Mouse (Mus musculus) CH12.LX (cell line): ENCODE measurements at regions not wholly inside any gene's neighbourhood (a gene's known extent, or its start where the extent isn't known, plus 50 kb on each side); places are given as distances from the start of the nearest gene placed in this dataset.

Experiments
- DNase-seq: peaks from one replicate; pipeline ENCODE4 v3.0.0-alpha.2; 2013; ENCODE audit errors: extremely low read depth
- H3K27ac ChIP-seq: 2 replicates; pipeline ENCODE4 v1.5.1; 2012; ENCODE audit warnings: low read depth, mild to moderate bottlenecking, control low read depth, moderate library complexity; ENCODE audit not compliant: insufficient read depth
- H3K27me3 ChIP-seq: replicated peaks from 2 replicates; pipeline ENCODE3; 2012; ENCODE audit warnings: inconsistent platforms
- H3K36me3 ChIP-seq, 2 experiments: replicated peaks in 1 of 2; 2 replicates each; pipeline versions ENCODE3 to v1.6.1; 2012; ENCODE audit warnings: inconsistent platforms in 1 of 2, low read length in 1 of 2, mild to moderate bottlenecking in 1 of 2, mixed read lengths in 1 of 2, moderate library complexity in 1 of 2; ENCODE audit not compliant: control insufficient read depth in 1 of 2, insufficient read depth in 1 of 2
- H3K4me1 ChIP-seq, 2 experiments: 2 replicates each; pipeline ENCODE4 v1.6.1; 2012; ENCODE audit warnings: inconsistent platforms in 1 of 2, moderate library complexity in 1 of 2; ENCODE audit not compliant: insufficient read depth in 2 of 2, control insufficient read depth in 1 of 2
- H3K4me2 ChIP-seq: 2 replicates; pipeline ENCODE4 v1.6.1; 2012; ENCODE audit warnings: low read depth, mild to moderate bottlenecking, control low read depth; ENCODE audit not compliant: poor library complexity, insufficient read depth, severe bottlenecking
- H3K4me3 ChIP-seq, 3 experiments: fragments of 150-350 bp in 1 of 3; sonication (generic) in 1 of 3; replicated peaks in 1 of 3; 2 replicates each; pipeline versions ENCODE3 to v1.5.1; 2011 to 2012; ENCODE audit warnings: low read depth in 2 of 3, low read length in 2 of 3, mild to moderate bottlenecking in 2 of 3, moderate library complexity in 2 of 3, control low read depth in 1 of 3, improper control_type of control experiment in 1 of 3, inconsistent platforms in 1 of 3, mixed read lengths in 1 of 3; ENCODE audit not compliant: poor library complexity in 1 of 3
- H3K79me2 ChIP-seq: replicated peaks from 2 replicates; pipeline ENCODE4 v1.6.1; 2012; ENCODE audit warnings: mild to moderate bottlenecking, moderate library complexity; ENCODE audit not compliant: control insufficient read depth, poor library complexity, insufficient read depth, severe bottlenecking; ENCODE audit errors: extremely low read depth
- H3K9ac ChIP-seq: 2 replicates; pipeline ENCODE4 v1.6.1; 2012; ENCODE audit warnings: low read depth, mild to moderate bottlenecking, control low read depth, moderate library complexity; ENCODE audit not compliant: insufficient read depth
- H3K9me3 ChIP-seq: replicated peaks from 2 replicates; pipeline ENCODE3; 2012; ENCODE audit warnings: low read length, inconsistent platforms, mixed read lengths
- CTCF ChIP-seq, 2 experiments: IDR thresholded peaks in 1 of 2; conservative IDR thresholded peaks in 1 of 2; 2 replicates each; pipeline ENCODE4 v1.5.1; 2011 to 2012; ENCODE audit warnings: low read depth in 2 of 2, low read length in 2 of 2, improper control_type of control experiment in 1 of 2, inconsistent platforms in 1 of 2, mild to moderate bottlenecking in 1 of 2, moderate library complexity in 1 of 2
- ELF1 ChIP-seq: IDR thresholded peaks from 2 replicates; pipeline ENCODE4 v1.6.1; 2014; ENCODE audit warnings: low read depth, mild to moderate bottlenecking, inconsistent platforms, low read length, improper control_type of control experiment
- MAFK ChIP-seq: IDR thresholded peaks from 2 replicates; pipeline ENCODE4 v1.6.1; 2011; ENCODE audit warnings: low read length, improper control_type of control experiment; ENCODE audit not compliant: insufficient replicate concordance
- NELFE ChIP-seq: IDR thresholded peaks from 2 replicates; pipeline ENCODE4 v1.6.1; 2011; ENCODE audit warnings: low read depth, low read length, improper control_type of control experiment
- RAD21 ChIP-seq: IDR thresholded peaks from 2 replicates; pipeline ENCODE4 v1.6.1; 2011; ENCODE audit warnings: low read depth, mild to moderate bottlenecking, low read length, improper control_type of control experiment, moderate library complexity
- RCOR1 ChIP-seq: conservative IDR thresholded peaks from 2 replicates; pipeline ENCODE4 v1.6.1; 2012; ENCODE audit warnings: low read depth, mild to moderate bottlenecking, inconsistent platforms, low read length, improper control_type of control experiment
- SIN3A ChIP-seq: IDR thresholded peaks from 2 replicates; pipeline ENCODE4 v1.6.1; 2012; ENCODE audit warnings: low read length, improper control_type of control experiment, inconsistent platforms
- SMC3 ChIP-seq: IDR thresholded peaks from 2 replicates; pipeline ENCODE4 v1.6.1; 2011; ENCODE audit warnings: low read depth, low read length, improper control_type of control experiment
- TCF12 ChIP-seq: IDR thresholded peaks from 2 replicates; pipeline ENCODE4 v1.6.1; 2014; ENCODE audit warnings: low read depth, mild to moderate bottlenecking, inconsistent platforms, low read length, improper control_type of control experiment
- USF1 ChIP-seq: IDR thresholded peaks from 2 replicates; pipeline ENCODE4 v1.6.1; 2014; ENCODE audit warnings: low read depth, mild to moderate bottlenecking, inconsistent platforms, low read length, improper control_type of control experiment
- USF2 ChIP-seq: conservative IDR thresholded peaks from 2 replicates; pipeline ENCODE4 v1.6.1; 2011; ENCODE audit warnings: low read depth, low read length, improper control_type of control experiment
- ZC3H11A ChIP-seq: IDR thresholded peaks from 2 replicates; pipeline ENCODE4 v1.6.1; 2012; ENCODE audit warnings: low read depth, mild to moderate bottlenecking, inconsistent platforms, low read length, improper control_type of control experiment
- ZNF384 ChIP-seq: IDR thresholded peaks from 2 replicates; pipeline ENCODE4 v1.6.1; 2012; ENCODE audit warnings: low read depth, low read length, improper control_type of control experiment, inconsistent platforms
- dilution Hi-C: fragments of 300-500 bp; cut with MboI; formaldehyde crosslinking; loops from 2 replicates; pipeline ENCODE4 v1.14.3; 2020; ENCODE audit warnings: low sequenced_read_pairs; ENCODE audit not compliant: extremely low pct_unique_long_range_greater_than_20kb, extremely low pct_ligation_motif_present
- in situ Hi-C: fragments of 300-500 bp; cut with MboI; formaldehyde crosslinking; loops from 3 replicates; pipeline ENCODE4 v1.14.3; 2019; ENCODE audit warnings: low sequenced_read_pairs, low pct_ligation_motif_present, low pct_unique_long_range_greater_than_20kb, mixed read lengths

DNA sequence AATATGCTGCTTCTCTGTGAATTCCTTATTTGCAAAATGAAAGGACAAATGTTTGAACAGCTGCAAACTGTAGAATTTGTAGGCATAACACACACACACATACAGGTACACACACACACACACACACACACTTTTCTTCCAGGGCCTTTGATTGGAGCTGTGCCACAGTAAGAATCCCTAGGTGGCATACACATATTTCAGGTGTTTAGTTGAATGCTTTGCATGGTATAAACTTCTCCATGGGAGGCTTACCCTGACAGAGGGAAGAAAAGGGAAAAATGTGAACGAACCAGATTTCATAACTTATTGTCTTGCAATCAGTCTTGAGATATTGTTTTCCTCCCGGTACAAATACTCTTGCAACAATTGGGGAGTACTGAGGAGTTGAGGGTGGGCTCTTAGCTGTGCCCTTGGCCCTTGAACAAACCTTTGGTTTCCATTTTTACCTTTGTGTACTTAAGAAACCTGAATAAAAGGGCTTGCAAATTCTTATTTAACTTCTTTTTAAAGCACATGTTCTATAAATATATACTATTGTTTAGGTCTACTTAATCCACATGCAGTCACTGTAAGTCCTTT lies 204.3 kb downstream of the Gmnc start:
- H3K79me2 ChIP-seq: no peaks in the 10 kb centered on the region
- no peaks in the 10 kb centered on the region for H3K4me1 ChIP-seq
- TF ChIP-seq TCF12 (no peak), USF1 (no peak), ELF1 (no peak), SIN3A (no peak), USF2 (no peak), SMC3 (no peak), MAFK (no peak)
- no peak overlapping the region for H3K4me2 ChIP-seq
- H3K9me3 ChIP-seq: no peaks in the 10 kb centered on the region
- no peak for DNase-seq
- H3K27me3 ChIP-seq: no peaks in the 10 kb centered on the region
- no peak overlapping the region for H3K9ac ChIP-seq
- H3K27ac ChIP-seq: no peak overlapping the region
- dilution Hi-C loops: no loop called here
- no peak overlapping the region for H3K4me3 ChIP-seq
- no peaks in the 10 kb centered on the region for H3K36me3 ChIP-seq
- in situ Hi-C loops: loop anchor here (25.0 kb wide), 3 partner anchors 175 to 675 kb away; no protein-coding TSS in a partner anchor

- dilution Hi-C loops: no loop called here
Observed at GRCm38 (mm10) chr16:26782331-26782730, 200.8 kb downstream of the Il1rap start.

More at GRCm38 (mm10) chr16:26782331-26782730, 200.8 kb downstream of the Il1rap start:
- no peak overlapping the region for H3K9ac ChIP-seq
- no peaks in the 10 kb centered on the region for H3K27me3 ChIP-seq
- 0 out of 2 replicates have a peak, but pooled peaks have one; percentile 13 for TF ChIP-seq ZNF384
- peak in 1 of 2 experiments; percentile 82; a peak in 3 of 4 replicates for TF ChIP-seq CTCF (conservative IDR thresholded peaks at IDR 0.05 in 1 of 2, IDR thresholded peaks at IDR 0.05 in 1 of 2; ENCODE audit: low read depth in 2 of 2, low read length in 2 of 2)
- TF ChIP-seq NELFE: no peak
- TF ChIP-seq ZC3H11A: peak; percentile 19; the same call in 1 of the 2 replicates
- peak; percentile 73 for TF ChIP-seq SMC3
- TF ChIP-seq RAD21: peak; percentile 78
- TF ChIP-seq USF2: no peak
- no peak for TF ChIP-seq RCOR1
- TF ChIP-seq, all 38 proteins: peak for 5
- Histone ChIP-seq H3K36me3 (no peaks in the 10 kb centered on the region), H3K4me2 (no peak overlapping the region), H3K4me3 (no peak overlapping the region), H3K27ac (no peak overlapping the region), H3K79me2 (no peaks in the 10 kb centered on the region), H3K9me3 (no peaks in the 10 kb centered on the region), H3K4me1 (no peaks in the 10 kb centered on the region)
- in situ Hi-C loops: loop anchor here (25.0 kb wide), 3 partner anchors 180 to 680 kb away; no protein-coding TSS in a partner anchor
- peak; percentile 40 for DNase-seq
